Mouse (Mus musculus) embryo, embryonic 10 days (tissue): ENCODE data around the gene Cd59a.

Source experiments
- DNase-seq: peaks from one replicate; pipeline ENCODE4 v3.0.0-alpha.2; 2015; ENCODE audit warnings: low spot score

The Cd59a gene

DNA sequence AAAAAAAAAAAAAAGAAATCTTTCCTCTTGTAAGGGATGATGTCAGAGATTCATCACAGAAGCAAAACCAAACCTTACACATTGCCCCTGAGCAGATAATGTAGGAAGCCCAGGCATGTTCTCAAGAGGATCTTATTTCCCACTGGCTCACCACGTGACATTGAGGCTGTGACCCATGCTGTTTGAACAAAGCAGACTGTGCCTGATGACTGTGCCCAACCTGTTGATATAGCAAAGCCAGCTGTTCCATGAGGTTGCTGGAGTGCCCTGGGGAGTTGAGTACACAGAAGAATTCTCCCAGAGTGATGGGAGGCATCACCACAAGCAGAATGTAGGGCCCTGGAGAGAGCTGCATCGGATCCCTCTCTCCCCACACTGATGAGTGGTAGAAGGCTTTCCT is 40.3 kb downstream of the Cd59a start:
- DNase-seq = no peak

DNA sequence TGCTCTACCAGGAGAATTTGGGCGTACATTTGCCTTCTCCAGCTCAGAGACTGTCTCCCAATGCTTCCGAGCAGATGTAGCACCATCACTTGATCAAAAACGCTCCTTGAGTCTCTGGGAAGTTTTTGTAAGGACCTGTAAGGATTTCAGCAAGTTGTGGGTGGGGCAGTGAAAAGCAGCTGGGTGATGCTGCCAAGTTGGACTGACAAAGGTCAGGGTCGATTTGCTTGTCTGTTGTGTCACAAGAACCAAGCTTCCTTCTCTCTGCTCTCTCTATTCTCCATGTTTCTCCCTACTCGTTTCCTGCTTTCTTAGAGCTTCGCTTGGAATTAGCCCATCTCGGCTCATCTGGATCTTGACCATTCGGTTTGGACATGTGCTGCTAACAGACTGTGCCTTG is 46.5 kb downstream of the Cd59a start:
- DNase-seq = no peak

GRCm38 (mm10) chr2:104144004-104144403 is 48.4 kb downstream of the Cd59a start:
- no peak for DNase-seq

GRCm38 (mm10) chr2:104145983-104146382 is 50.4 kb downstream of the Cd59a start:
- DNase-seq = peak; percentile 36

- DNase-seq = no peak
Observed at GRCm38 (mm10) chr2:104147910-104148561, 52.4 kb downstream of the Cd59a start.

DNA sequence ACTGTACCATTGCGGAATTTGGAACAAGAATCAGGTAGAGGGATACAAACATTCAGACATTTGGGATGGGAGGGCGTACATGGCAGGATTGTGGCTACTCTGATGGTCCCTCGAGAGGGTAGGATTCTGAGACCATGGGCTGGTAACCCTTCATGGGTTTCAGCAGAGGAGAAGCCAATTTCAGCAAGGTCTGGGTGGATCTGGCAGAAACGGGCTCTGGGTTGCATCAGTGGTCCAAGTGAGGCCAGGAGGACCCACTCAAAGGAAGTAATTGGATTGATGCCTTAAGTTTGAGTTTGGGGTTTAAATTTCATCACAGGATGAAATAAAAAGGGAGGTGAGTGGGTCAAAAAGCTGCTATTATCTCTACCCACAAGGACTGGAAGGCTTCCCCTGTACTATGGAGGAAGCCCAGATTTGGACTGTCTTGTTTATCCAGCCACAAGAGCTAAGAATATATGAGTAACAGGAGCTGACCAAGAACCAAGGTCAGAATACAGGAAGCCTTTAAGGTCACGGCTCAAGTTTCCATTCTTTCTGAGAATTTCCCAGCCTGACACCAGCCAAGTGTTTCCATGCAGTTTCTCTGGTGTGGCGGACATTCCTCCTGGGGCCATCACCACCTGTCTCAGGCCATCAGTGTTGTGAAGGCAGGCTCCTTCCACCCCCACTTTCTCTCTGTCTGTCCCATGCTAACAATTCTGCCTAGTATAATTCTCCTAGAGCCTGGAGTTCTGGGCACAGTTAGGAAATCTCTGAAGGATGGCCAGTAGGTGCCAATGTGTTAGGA is 55.2 kb downstream of the Cd59a start:
- no peak for DNase-seq

DNA sequence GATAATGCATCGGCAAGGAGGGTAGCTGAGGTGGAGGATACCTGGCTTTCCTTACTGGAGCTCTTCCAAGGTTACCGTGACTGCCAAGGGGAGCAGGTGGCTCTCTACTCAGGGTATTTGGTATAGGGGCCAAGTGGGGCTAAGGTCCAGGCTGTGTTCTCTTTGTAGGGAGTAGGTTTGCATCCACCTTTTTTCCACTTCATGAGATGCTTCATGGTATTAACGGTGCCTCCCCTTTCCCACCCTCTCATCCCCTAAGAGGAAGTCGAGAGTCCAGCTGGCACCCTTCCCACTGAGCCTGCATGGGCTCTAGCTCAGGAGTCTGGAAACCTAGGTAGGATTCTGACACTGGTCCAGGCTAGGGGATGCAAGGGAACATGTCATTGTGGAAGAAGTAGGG is 57.7 kb downstream of the Cd59a start:
- DNase-seq = no peak

GRCm38 (mm10) chr2:104153876-104154275 is 58.3 kb downstream of the Cd59a start:
- DNase-seq = no peak

GRCm38 (mm10) chr2:104157831-104158230 is 62.2 kb downstream of the Cd59a start:
- DNase-seq = no peak

- DNase-seq = no peak
Observed at GRCm38 (mm10) chr2:104163418-104163817, 67.8 kb downstream of the Cd59a start.

- DNase-seq = no peak
Observed at GRCm38 (mm10) chr2:104163978-104164487, 68.4 kb downstream of the Cd59a start.
